In the genomic region with DNA sequence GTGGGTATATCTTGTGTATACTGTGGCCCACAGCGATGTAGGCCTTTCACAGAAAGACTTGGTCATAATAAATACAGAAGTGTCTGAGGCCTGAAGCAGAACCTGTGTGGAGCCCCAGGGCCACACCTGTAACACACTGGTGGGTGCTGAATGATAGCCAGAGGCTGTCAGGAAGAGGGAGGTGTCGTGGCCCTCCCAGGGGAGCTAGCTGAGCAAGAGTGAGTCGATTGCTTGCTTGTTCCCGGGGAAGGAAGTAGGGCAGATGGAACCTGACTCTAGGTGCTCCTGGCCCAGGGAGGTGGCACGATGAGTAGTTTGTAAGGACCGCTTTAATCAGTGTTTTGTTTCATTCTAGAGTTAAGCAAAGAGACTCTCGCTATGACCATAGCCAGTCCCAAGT, we compare ENCODE assay signal across 11 mouse cellular contexts.
DNase-seq lines count a peak whose midpoint lies in the region; ATAC-seq and TF ChIP-seq lines count a peak whose summit lies in the region.
"Had no signal": no experiment of that assay in that cellular context is flagged by ENCODE, and none has a peak within 500 bp of the region (broad histone marks: within the 10 kb centered on the region; RNA-seq: fewer than 3 reads in every experiment).

No protein-coding gene starts in this region.

- intact Hi-C loops in left cerebral cortex, postnatal 36 days (cut with DNase I): loop anchor here (5.0 kb wide), 2 partner anchors 62 to 93 kb away; no protein-coding TSS in a partner anchor

- TF ChIP-seq POLR2A in ES-Bruce4 (IDR thresholded peaks at IDR 0.05; ENCODE audit: insufficient read depth, low read length): no peak

- TF ChIP-seq EP300 in ES-Bruce4 (IDR thresholded peaks at IDR 0.05; ENCODE audit: insufficient read depth, low read depth, low read length): 0 out of 2 replicates have a peak, but pooled peaks have one; percentile 51

- DNase-seq in adrenal gland, postnatal 10 days: peak; percentile 26
- no peak for DNase-seq in adrenal gland, adult 8-10 months
- no peak for DNase-seq in kidney, postnatal 0 days (ENCODE audit: low spot score)
- DNase-seq in kidney, postnatal 4 days: no peak
- peak; percentile 36 for DNase-seq in liver, embryonic 13.5 days
- no peak for DNase-seq in left cerebral cortex, postnatal 36 days (ENCODE audit: low spot score in 2 of 2)
- no peak for DNase-seq in spleen, postnatal 4 days (ENCODE audit: low spot score in 2 of 2)
- DNase-seq: cerebellum, adult 8-10 months; kidney, adult 11 months had no signal

- 60% methylated on average over 7 of the region's 7 CpGs for WGBS in kidney, postnatal 0 days
- 45% methylated on average over 7 of the region's 7 CpGs for WGBS in liver, embryonic 13.5 days (ENCODE audit: insufficient replicate concordance)

- no peaks in the 10 kb centered on the region for H3K4me1 ChIP-seq in kidney, postnatal 0 days (replicated peaks; ENCODE audit: insufficient read depth, low read length)
- peaks cover 5% of the 10 kb centered on the region for H3K4me1 ChIP-seq in ES-Bruce4 (ENCODE audit: control insufficient read depth, insufficient read depth, low read length)
- peaks cover 66% of the 10 kb centered on the region for H3K4me1 ChIP-seq in liver, embryonic 13.5 days (replicated peaks)

- no peaks in the 10 kb centered on the region for H3K9me3 ChIP-seq in kidney, postnatal 0 days (replicated peaks; ENCODE audit: low read length)
- H3K9me3 ChIP-seq in ES-Bruce4 (replicated peaks; ENCODE audit: control insufficient read depth, insufficient read depth, low read length, poor library complexity, severe bottlenecking): no peaks in the 10 kb centered on the region
- no peaks in the 10 kb centered on the region for H3K9me3 ChIP-seq in liver, embryonic 13.5 days (replicated peaks)
- H3K9me3 ChIP-seq: forebrain, embryonic 12.5 days had no signal

- peak overlapping the region; percentile 27 for H3K4me2 ChIP-seq in kidney, postnatal 0 days (ENCODE audit: low read length)
- H3K4me2 ChIP-seq in liver, embryonic 13.5 days: peak overlapping the region; percentile 41
- H3K4me2 ChIP-seq: forebrain, embryonic 12.5 days had no signal

- TF ChIP-seq CTCF in kidney, postnatal 0 days (IDR thresholded peaks at IDR 0.05; ENCODE audit: low read depth): no peak
- TF ChIP-seq CTCF in ES-Bruce4 (IDR thresholded peaks at IDR 0.05; ENCODE audit: low read depth, low read length): no peak

- H3K36me3 ChIP-seq in kidney, postnatal 0 days (ENCODE audit: insufficient read depth, low read length): no peaks in the 10 kb centered on the region
- no peaks in the 10 kb centered on the region for H3K36me3 ChIP-seq in ES-Bruce4 (ENCODE audit: control insufficient read depth, insufficient read depth, low read length, poor library complexity, severe bottlenecking)
- H3K36me3 ChIP-seq in liver, embryonic 13.5 days: no peaks in the 10 kb centered on the region
- H3K36me3 ChIP-seq: forebrain, embryonic 12.5 days had no signal

- no peak for ATAC-seq in kidney, postnatal 0 days (replicated peaks; ENCODE audit: low FRiP score, low read depth)
- no peak for ATAC-seq in liver, embryonic 13.5 days (ENCODE audit: low read depth)

- H3K27me3 ChIP-seq in kidney, postnatal 0 days (ENCODE audit: insufficient read depth, low read length): no peaks in the 10 kb centered on the region
- H3K27me3 ChIP-seq in ES-Bruce4 (ENCODE audit: control insufficient read depth, insufficient read depth, low read length, poor library complexity, severe bottlenecking): no peaks in the 10 kb centered on the region
- peaks cover 37% of the 10 kb centered on the region for H3K27me3 ChIP-seq in liver, embryonic 13.5 days

- no peak overlapping the region for H3K27ac ChIP-seq in kidney, postnatal 0 days
- H3K27ac ChIP-seq in ES-Bruce4 (ENCODE audit: insufficient read depth, low read length): no peak overlapping the region
- no peak overlapping the region for H3K27ac ChIP-seq in liver, embryonic 13.5 days
- H3K27ac ChIP-seq: forebrain, embryonic 12.5 days had no signal

- H3K9ac ChIP-seq in kidney, postnatal 0 days (ENCODE audit: low read depth, low read length): no peak overlapping the region
- H3K9ac ChIP-seq in ES-Bruce4 (ENCODE audit: low read depth, poor library complexity, severe bottlenecking): no peak overlapping the region
- H3K9ac ChIP-seq in liver, embryonic 13.5 days: no peak overlapping the region
- H3K9ac ChIP-seq: forebrain, embryonic 12.5 days had no signal

- H3K4me3 ChIP-seq in kidney, postnatal 0 days (replicated peaks; ENCODE audit: low read depth, low read length): no peak overlapping the region
- H3K4me3 ChIP-seq in ES-Bruce4 (ENCODE audit: low read depth, low read length): no peak overlapping the region
- H3K4me3 ChIP-seq in liver, embryonic 13.5 days (replicated peaks): no peak overlapping the region
- H3K4me3 ChIP-seq: forebrain, embryonic 12.5 days had no signal

Comparison
In these comparisons a context has a peak if more than half of its experiments do, and no peak if none do; other contexts are left out.
1. DNase-seq: peak in adrenal gland, postnatal 10 days (single experiment) and liver, embryonic 13.5 days (single experiment); none in adrenal gland, adult 8-10 months (single experiment), kidney, postnatal 0 days (single experiment), kidney, postnatal 4 days (0 of 2), left cerebral cortex, postnatal 36 days (0 of 2) and spleen, postnatal 4 days (0 of 2).